Mouse (Mus musculus) lung, embryonic 14.5 days (tissue): ENCODE measurements around the gene Susd2. TPM values are rescaled to one million over a fixed set of nuclear protein-coding genes. Genes with fewer than 3 reads are reported as not detected.

Experiments used
- ATAC-seq: fragments of 200-750 bp; cut with Nextera tagmentation; 2 replicates; pipeline ENCODE4 v1.8.0; 2017; ENCODE audit warnings: mild to moderate bottlenecking, moderate TSS enrichment, moderate library complexity; ENCODE audit not compliant: insufficient read depth
- DNase-seq: peaks from one replicate; pipeline ENCODE4 v3.0.0-alpha.2; 2015
- H3K27ac ChIP-seq: fragments of 300-500 bp; sonication (generic); 2 replicates; pipeline ENCODE4 v1.5.1; 2014; ENCODE audit warnings: low read depth, mild to moderate bottlenecking, moderate library complexity
- H3K27me3 ChIP-seq: fragments of 300-500 bp; sonication (generic); 2 replicates; pipeline ENCODE4 v1.6.1; 2014; ENCODE audit warnings: low read length, control low read depth; ENCODE audit not compliant: insufficient read depth
- H3K36me3 ChIP-seq: fragments of 300-500 bp; sonication (generic); 2 replicates; pipeline ENCODE4 v1.6.1; 2014; ENCODE audit warnings: control low read depth; ENCODE audit not compliant: insufficient read depth
- H3K4me1 ChIP-seq: fragments of 300-500 bp; sonication (generic); 2 replicates; pipeline ENCODE4 v1.6.1; 2014; ENCODE audit warnings: antibody characterized with exemption, control low read depth; ENCODE audit not compliant: insufficient read depth
- H3K4me2 ChIP-seq: fragments of 300-500 bp; sonication (generic); 2 replicates; pipeline ENCODE4 v1.6.1; 2014; ENCODE audit warnings: mild to moderate bottlenecking
- H3K4me3 ChIP-seq: fragments of 300-500 bp; sonication (generic); 2 replicates; pipeline ENCODE4 v1.5.1; 2014; ENCODE audit warnings: low read depth, low read length
- H3K9ac ChIP-seq: fragments of 300-500 bp; sonication (generic); 2 replicates; pipeline ENCODE4 v1.6.1; 2014
- H3K9me3 ChIP-seq: fragments of 300-500 bp; sonication (generic); 2 replicates; pipeline ENCODE4 v1.6.1; 2016; ENCODE audit warnings: low read depth, low read length, control low read depth
- CTCF ChIP-seq: IDR thresholded peaks from 2 replicates; pipeline ENCODE4 v1.5.1; 2016; ENCODE audit warnings: antibody characterized with exemption, low read depth
- WGBS: fragments of 180-500 bp; shearing (Covaris S2); extraction: QIAGEN DNeasy Blood & Tissue Kit; methylation state at CpG from one replicate; pipeline ENCODE4 v1.1.7; 2014; 5-methylcytosine and 5-hydroxymethylcytosine counted together
- polyA plus RNA-seq: library from polyadenylated mRNA; unstranded; fragments of >200 nt; fragmentation: Nextera tagmentation; extraction: Ambion mirVana; gene quantifications from 2 replicates; pipeline ENCODE4 v1.2.1, GENCODE M21; 2014

Susd2 gene
- polyA plus RNA-seq, 1 experiment from 2014 or later = 5.9 TPM

- H3K4me3 ChIP-seq = no peak overlapping the region
- H3K4me1 ChIP-seq = peaks cover 11% of the 10 kb centered on the region
- peak overlapping the region; percentile 44 for H3K27ac ChIP-seq
- H3K9me3 ChIP-seq = no peaks in the 10 kb centered on the region
- WGBS = 55% methylated on average over 2 of the region's 2 CpGs
- no peak for DNase-seq
- no peak overlapping the region for H3K4me2 ChIP-seq
- H3K36me3 ChIP-seq = peaks cover 31% of the 10 kb centered on the region
- H3K9ac ChIP-seq = no peak overlapping the region
- no peak for TF ChIP-seq CTCF
- H3K27me3 ChIP-seq = no peaks in the 10 kb centered on the region
- ATAC-seq = no peak
Observed at GRCm38 (mm10) chr10:75677571-75677970, 33.8 kb upstream of the Susd2 start.

GRCm38 (mm10) chr10:75676819-75677565, 33.2 kb upstream of the Susd2 start:
- Histone ChIP-seq H3K27me3 (no peaks in the 10 kb centered on the region), H3K4me1 (peaks cover 11% of the 10 kb centered on the region), H3K4me2 (no peak overlapping the region), H3K36me3 (peaks cover 27% of the 10 kb centered on the region; the same call in 1 of the 2 replicates), H3K4me3 (no peak overlapping the region), H3K9me3 (no peaks in the 10 kb centered on the region), H3K27ac (peak overlapping the region; percentile 44), H3K9ac (no peak overlapping the region)
- WGBS = 65% methylated on average over 7 of the region's 7 CpGs
- TF ChIP-seq CTCF = no peak
- DNase-seq (peak; percentile 79), ATAC-seq (peak; percentile 15; the same call in 1 of the 2 replicates)

GRCm38 (mm10) chr10:75676286-75676685, 32.5 kb upstream of the Susd2 start:
- 79% methylated on average over 2 of the region's 2 CpGs for WGBS
- Histone ChIP-seq H3K9ac (no peak overlapping the region), H3K4me2 (no peak overlapping the region), H3K36me3 (0 out of 2 replicates have a peak, but pooled peaks cover 21% of the 10 kb centered on the region), H3K27ac (peak overlapping the region; percentile 44; the same call in 1 of the 2 replicates), H3K9me3 (no peaks in the 10 kb centered on the region), H3K27me3 (no peaks in the 10 kb centered on the region), H3K4me1 (peaks cover 11% of the 10 kb centered on the region), H3K4me3 (no peak overlapping the region)
- ATAC-seq = peak; percentile 14; the same call in 1 of the 2 replicates
- no peak for DNase-seq
- TF ChIP-seq CTCF = no peak

- ATAC-seq (no peak), DNase-seq (no peak)
- H3K4me1 ChIP-seq = peaks cover 11% of the 10 kb centered on the region
- H3K4me3 ChIP-seq = no peak overlapping the region
- no peak overlapping the region for H3K4me2 ChIP-seq
- H3K9me3 ChIP-seq = no peaks in the 10 kb centered on the region
- 84% methylated on average over 8 of the region's 8 CpGs for WGBS
- no peak overlapping the region for H3K27ac ChIP-seq
- no peak for TF ChIP-seq CTCF
- H3K27me3 ChIP-seq = no peaks in the 10 kb centered on the region
- no peak overlapping the region for H3K9ac ChIP-seq
- 0 out of 2 replicates have a peak, but pooled peaks cover 16% of the 10 kb centered on the region for H3K36me3 ChIP-seq
Observed at GRCm38 (mm10) chr10:75675594-75675993, 31.8 kb upstream of the Susd2 start.

- Histone ChIP-seq H3K27me3 (peaks cover 4% of the 10 kb centered on the region; the same call in 1 of the 2 replicates), H3K4me1 (peaks cover 6% of the 10 kb centered on the region; the same call in 1 of the 2 replicates), H3K4me3 (no peak overlapping the region), H3K27ac (no peak overlapping the region), H3K9me3 (no peaks in the 10 kb centered on the region), H3K9ac (no peak overlapping the region), H3K36me3 (peaks cover 11% of the 10 kb centered on the region; the same call in 1 of the 2 replicates), H3K4me2 (no peak overlapping the region)
- WGBS = 91% methylated on average over 1 of the region's 1 CpGs
- TF ChIP-seq CTCF = no peak
- DNase-seq (no peak), ATAC-seq (no peak)
Observed at GRCm38 (mm10) chr10:75669936-75670335, 26.1 kb upstream of the Susd2 start.

GRCm38 (mm10) chr10:75667911-75668270, 24.1 kb upstream of the Susd2 start:
- 2% methylated on average over 23 of the region's 23 CpGs for WGBS
- Histone ChIP-seq H3K9me3 (no peaks in the 10 kb centered on the region), H3K36me3 (peaks cover 21% of the 10 kb centered on the region; the same call in 1 of the 2 replicates), H3K27ac (peak overlapping the region; percentile 77), H3K9ac (peak overlapping the region; percentile 77), H3K4me3 (peak overlapping the region; percentile 69), H3K27me3 (peaks cover 4% of the 10 kb centered on the region; the same call in 1 of the 2 replicates), H3K4me1 (peaks cover 6% of the 10 kb centered on the region; the same call in 1 of the 2 replicates), H3K4me2 (peak overlapping the region; percentile 97)
- TF ChIP-seq CTCF = no peak
- peak; percentile 84 for ATAC-seq
- DNase-seq = peak; percentile 77
